Mouse (Mus musculus) forebrain, embryonic 13.5 days (tissue): ENCODE measurements around the gene Nacc2. TPM values are rescaled to one million over a fixed set of nuclear protein-coding genes. Genes with fewer than 3 reads are reported as not detected.

Source experiments
- ATAC-seq: fragments of 200-750 bp; cut with Nextera tagmentation; 2 replicates; pipeline ENCODE4 v1.8.0; 2017
- H3K27ac ChIP-seq: fragments of 300-500 bp; sonication (generic); 2 replicates; pipeline ENCODE4 v1.5.1; 2015; ENCODE audit warnings: inconsistent platforms, mild to moderate bottlenecking, moderate library complexity
- H3K27me3 ChIP-seq: fragments of 300-500 bp; sonication (generic); 2 replicates; pipeline ENCODE4 v1.6.1; 2015; ENCODE audit warnings: mild to moderate bottlenecking, inconsistent platforms
- H3K36me3 ChIP-seq: fragments of 300-500 bp; sonication (generic); 2 replicates; pipeline ENCODE4 v1.6.1; 2015; ENCODE audit warnings: mild to moderate bottlenecking, inconsistent platforms; ENCODE audit not compliant: poor library complexity, severe bottlenecking
- H3K4me1 ChIP-seq: fragments of 300-500 bp; sonication (generic); 2 replicates; pipeline ENCODE4 v1.6.1; 2015; ENCODE audit warnings: inconsistent platforms
- H3K4me2 ChIP-seq: fragments of 300-500 bp; sonication (generic); 2 replicates; pipeline ENCODE4 v1.6.1; 2015; ENCODE audit warnings: inconsistent platforms, mild to moderate bottlenecking, moderate library complexity
- H3K4me3 ChIP-seq: fragments of 300-500 bp; sonication (generic); 2 replicates; pipeline ENCODE4 v1.5.1; 2015; ENCODE audit warnings: mild to moderate bottlenecking, inconsistent platforms
- H3K9ac ChIP-seq: fragments of 300-500 bp; sonication (generic); 2 replicates; pipeline ENCODE4 v1.6.1; 2015; ENCODE audit warnings: mild to moderate bottlenecking, inconsistent platforms
- H3K9me3 ChIP-seq: fragments of 300-500 bp; sonication (generic); replicated peaks from 2 replicates; pipeline ENCODE4 v1.6.1; 2016; ENCODE audit warnings: inconsistent platforms
- WGBS: fragments of 180-500 bp; shearing (Covaris S2); methylation state at CpG from one replicate; pipeline ENCODE4 v1.1.7; 2015; 5-methylcytosine and 5-hydroxymethylcytosine counted together
- polyA plus RNA-seq: library from polyadenylated mRNA; unstranded; fragments of >200 nt; fragmentation: Nextera tagmentation; extraction: Ambion mirVana; gene quantifications from 2 replicates; pipeline ENCODE4 v1.2.1, GENCODE M21; 2015

Nacc2 gene
- polyA plus RNA-seq, 1 experiment from 2014 or later: 9.4 TPM

- H3K4me2 ChIP-seq: no peak overlapping the region
- H3K9ac ChIP-seq: no peak overlapping the region
- peaks cover 25% of the 10 kb centered on the region for H3K4me1 ChIP-seq
- peaks cover 12% of the 10 kb centered on the region for H3K36me3 ChIP-seq
- no peak for ATAC-seq
- WGBS: 84% methylated on average over 13 of the region's 13 CpGs
- H3K4me3 ChIP-seq: no peak overlapping the region
- H3K9me3 ChIP-seq: no peaks in the 10 kb centered on the region
- no peaks in the 10 kb centered on the region for H3K27me3 ChIP-seq
- no peak overlapping the region for H3K27ac ChIP-seq
Measured at GRCm38 (mm10) chr2:26062742-26063427, 60.1 kb downstream of the Nacc2 start.

GRCm38 (mm10) chr2:26062241-26062640, 60.8 kb downstream of the Nacc2 start:
- Histone ChIP-seq H3K36me3 (peaks cover 12% of the 10 kb centered on the region), H3K27ac (no peak overlapping the region), H3K9me3 (no peaks in the 10 kb centered on the region), H3K4me2 (no peak overlapping the region), H3K4me1 (peaks cover 25% of the 10 kb centered on the region), H3K27me3 (no peaks in the 10 kb centered on the region), H3K9ac (no peak overlapping the region), H3K4me3 (no peak overlapping the region)
- WGBS: 81% methylated on average over 4 of the region's 4 CpGs
- ATAC-seq: no peak

- H3K4me1 ChIP-seq: peaks cover 15% of the 10 kb centered on the region
- H3K4me2 ChIP-seq: no peak overlapping the region
- H3K36me3 ChIP-seq: peaks cover 12% of the 10 kb centered on the region
- H3K9ac ChIP-seq: no peak overlapping the region
- 0 out of 2 replicates have a peak, but pooled peaks have one; percentile 51 for ATAC-seq
- WGBS: 68% methylated on average over 21 of the region's 21 CpGs
- H3K27ac ChIP-seq: no peak overlapping the region
- H3K9me3 ChIP-seq: no peaks in the 10 kb centered on the region
- H3K4me3 ChIP-seq: no peak overlapping the region
- no peaks in the 10 kb centered on the region for H3K27me3 ChIP-seq
Measured at GRCm38 (mm10) chr2:26061018-26061666, 61.9 kb downstream of the Nacc2 start.

GRCm38 (mm10) chr2:26057053-26057452, 66.0 kb downstream of the Nacc2 start:
- Histone ChIP-seq H3K4me3 (no peak overlapping the region), H3K36me3 (peaks cover 12% of the 10 kb centered on the region), H3K27me3 (no peaks in the 10 kb centered on the region), H3K9me3 (no peaks in the 10 kb centered on the region), H3K4me1 (peaks cover 5% of the 10 kb centered on the region; the same call in 1 of the 2 replicates), H3K27ac (no peak overlapping the region), H3K9ac (no peak overlapping the region), H3K4me2 (no peak overlapping the region)
- 87% methylated on average over 7 of the region's 7 CpGs for WGBS
- no peak for ATAC-seq

GRCm38 (mm10) chr2:26056226-26056625, 66.8 kb downstream of the Nacc2 start:
- ATAC-seq: no peak

GRCm38 (mm10) chr2:26055747-26056102, 67.3 kb downstream of the Nacc2 start:
- Histone ChIP-seq H3K4me2 (no peak overlapping the region), H3K4me1 (no peaks in the 10 kb centered on the region), H3K36me3 (peaks cover 12% of the 10 kb centered on the region), H3K27me3 (no peaks in the 10 kb centered on the region), H3K9ac (no peak overlapping the region), H3K27ac (no peak overlapping the region), H3K9me3 (no peaks in the 10 kb centered on the region), H3K4me3 (no peak overlapping the region)
- no peak for ATAC-seq
- 57% methylated on average over 2 of the region's 2 CpGs for WGBS

More at GRCm38 (mm10) chr2:26056226-26056625, 66.8 kb downstream of the Nacc2 start:
- Histone ChIP-seq H3K27me3 (no peaks in the 10 kb centered on the region), H3K9ac (no peak overlapping the region), H3K4me1 (peaks cover under 1% of the 10 kb centered on the region; the same call in 1 of the 2 replicates), H3K9me3 (no peaks in the 10 kb centered on the region), H3K27ac (no peak overlapping the region), H3K36me3 (peaks cover 12% of the 10 kb centered on the region), H3K4me2 (no peak overlapping the region), H3K4me3 (no peak overlapping the region)
- 72% methylated on average over 5 of the region's 5 CpGs for WGBS

GRCm38 (mm10) chr2:26055046-26055746, 67.8 kb downstream of the Nacc2 start:
- H3K27ac ChIP-seq: no peak overlapping the region
- H3K36me3 ChIP-seq: peaks cover 9% of the 10 kb centered on the region
- no peaks in the 10 kb centered on the region for H3K4me1 ChIP-seq
- H3K4me3 ChIP-seq: no peak overlapping the region
- H3K4me2 ChIP-seq: no peak overlapping the region
- H3K27me3 ChIP-seq: no peaks in the 10 kb centered on the region
- 36% methylated on average over 8 of the region's 8 CpGs for WGBS
- H3K9ac ChIP-seq: no peak overlapping the region
- H3K9me3 ChIP-seq: no peaks in the 10 kb centered on the region
- ATAC-seq: peak; percentile 80

- H3K4me1 ChIP-seq: no peaks in the 10 kb centered on the region
- no peaks in the 10 kb centered on the region for H3K36me3 ChIP-seq
- ATAC-seq: no peak
- no peaks in the 10 kb centered on the region for H3K27me3 ChIP-seq
- H3K27ac ChIP-seq: no peak overlapping the region
- WGBS: 60% methylated on average over 4 of the region's 4 CpGs
- H3K4me3 ChIP-seq: no peak overlapping the region
- no peak overlapping the region for H3K4me2 ChIP-seq
- no peak overlapping the region for H3K9ac ChIP-seq
- H3K9me3 ChIP-seq: no peaks in the 10 kb centered on the region
Measured at GRCm38 (mm10) chr2:26052806-26053205, 70.2 kb downstream of the Nacc2 start.

- ATAC-seq: no peak
- H3K9ac ChIP-seq: no peak overlapping the region
- H3K27me3 ChIP-seq: 0 out of 2 replicates have a peak, but pooled peaks cover 2% of the 10 kb centered on the region
- no peaks in the 10 kb centered on the region for H3K4me1 ChIP-seq
- no peaks in the 10 kb centered on the region for H3K9me3 ChIP-seq
- H3K4me2 ChIP-seq: no peak overlapping the region
- WGBS: 82% methylated on average over 5 of the region's 5 CpGs
- H3K27ac ChIP-seq: no peak overlapping the region
- no peaks in the 10 kb centered on the region for H3K36me3 ChIP-seq
- no peak overlapping the region for H3K4me3 ChIP-seq
Measured at GRCm38 (mm10) chr2:26048816-26049215, 74.2 kb downstream of the Nacc2 start.

- Histone ChIP-seq H3K36me3 (no peaks in the 10 kb centered on the region), H3K4me3 (no peak overlapping the region), H3K4me2 (no peak overlapping the region), H3K9me3 (no peaks in the 10 kb centered on the region), H3K27ac (no peak overlapping the region), H3K27me3 (0 out of 2 replicates have a peak, but pooled peaks cover 2% of the 10 kb centered on the region), H3K4me1 (peaks cover 7% of the 10 kb centered on the region; the same call in 1 of the 2 replicates), H3K9ac (no peak overlapping the region)
- WGBS: 80% methylated on average over 9 of the region's 9 CpGs
- ATAC-seq: no peak
Measured at GRCm38 (mm10) chr2:26044216-26044615, 78.8 kb downstream of the Nacc2 start.

GRCm38 (mm10) chr2:26042603-26043002, 80.4 kb downstream of the Nacc2 start:
- WGBS: 85% methylated on average over 3 of the region's 3 CpGs
- H3K4me2 ChIP-seq: no peak overlapping the region
- 0 out of 2 replicates have a peak, but pooled peaks cover 1% of the 10 kb centered on the region for H3K27me3 ChIP-seq
- no peaks in the 10 kb centered on the region for H3K36me3 ChIP-seq
- peaks cover 7% of the 10 kb centered on the region; the same call in 1 of the 2 replicates for H3K4me1 ChIP-seq
- no peak overlapping the region for H3K27ac ChIP-seq
- ATAC-seq: no peak
- H3K9me3 ChIP-seq: no peaks in the 10 kb centered on the region
- no peak overlapping the region for H3K4me3 ChIP-seq
- no peak overlapping the region for H3K9ac ChIP-seq

- Histone ChIP-seq H3K4me1 (peaks cover 7% of the 10 kb centered on the region; the same call in 1 of the 2 replicates), H3K27ac (no peak overlapping the region), H3K9me3 (no peaks in the 10 kb centered on the region), H3K27me3 (no peaks in the 10 kb centered on the region), H3K36me3 (no peaks in the 10 kb centered on the region), H3K9ac (no peak overlapping the region), H3K4me3 (no peak overlapping the region), H3K4me2 (no peak overlapping the region)
- WGBS: 66% methylated on average over 14 of the region's 14 CpGs
- ATAC-seq: no peak
Measured at GRCm38 (mm10) chr2:26041163-26041810, 81.7 kb downstream of the Nacc2 start.
